Mouse (Mus musculus): Measurements from ENCODE around the gene Cdh24.
"Not testable (repeated sequence)": the region's sequence is repeated elsewhere in the genome, so short reads cannot be mapped to it uniquely, and the experiment has no call there.

The Cdh24 gene

GRCm38 (mm10) chr14:54642224-54642944 lies 1.2 kb upstream of the Cdh24 start:
- no peak for DNase-seq

GRCm38 (mm10) chr14:54640946-54641304 lies 239 bp downstream of the Cdh24 start, which contains the start of gene Gm17606:
Gm17606 (plus strand) TSS chr14:54640952.
- DNase-seq: no peak

- peak; percentile 54 to 67 for DNase-seq
Observed at GRCm38 (mm10) chr14:54640121-54640520, 1.0 kb downstream of the Cdh24 start.

- no peak for DNase-seq
Observed at GRCm38 (mm10) chr14:54638210-54638609, 3.0 kb downstream of the Cdh24 start.

- peak; percentile 73 to 80 for DNase-seq
Observed at GRCm38 (mm10) chr14:54636954-54637353, 4.2 kb downstream of the Cdh24 start.

- DNase-seq: no peak
Observed at GRCm38 (mm10) chr14:54634182-54634581, 7.0 kb downstream of the Cdh24 start.

- DNase-seq: no peak
Observed at GRCm38 (mm10) chr14:54632252-54632651, 8.9 kb downstream of the Cdh24 start.

- DNase-seq: no peak
Observed at GRCm38 (mm10) chr14:54631240-54631599, 9.9 kb downstream of the Cdh24 start.

- DNase-seq: no peak
Observed at GRCm38 (mm10) chr14:54630583-54631239, 10.5 kb downstream of the Cdh24 start.

- DNase-seq: no peak
Observed at GRCm38 (mm10) chr14:54629797-54630196, 11.4 kb downstream of the Cdh24 start.

- no peak for DNase-seq
Observed at GRCm38 (mm10) chr14:54628103-54628502, 13.1 kb downstream of the Cdh24 start.

GRCm38 (mm10) chr14:54624976-54625375 lies 16.2 kb downstream of the Cdh24 start:
- peak; percentile 65 to 69 for DNase-seq

- DNase-seq: no peak
Observed at GRCm38 (mm10) chr14:54623334-54623733, 17.8 kb downstream of the Cdh24 start.

- no peak for DNase-seq
Observed at GRCm38 (mm10) chr14:54621133-54621532, 20.0 kb downstream of the Cdh24 start, which contains the start of gene Psmb11. Psmb11 (plus strand) TSS chr14:54621433.

- DNase-seq: peak; percentile 92 to 93
Observed at GRCm38 (mm10) chr14:54617897-54618365, 23.2 kb downstream of the Cdh24 start, which contains the start of gene Psmb5. Psmb5 (minus strand) TSS chr14:54618022.

- DNase-seq: peak; percentile 54 to 55
Observed at GRCm38 (mm10) chr14:54617152-54617896, 23.8 kb downstream of the Cdh24 start.

- no peak for DNase-seq
Observed at GRCm38 (mm10) chr14:54616226-54616825, 24.8 kb downstream of the Cdh24 start.

GRCm38 (mm10) chr14:54614130-54614529 lies 27.0 kb downstream of the Cdh24 start:
- not testable (repeated sequence) for DNase-seq

- DNase-seq: no peak
Observed at GRCm38 (mm10) chr14:54610648-54611047, 30.5 kb downstream of the Cdh24 start.

- peak; percentile 61 to 64 for DNase-seq
Observed at GRCm38 (mm10) chr14:54609962-54610361, 31.2 kb downstream of the Cdh24 start.

- DNase-seq: no peak
Observed at GRCm38 (mm10) chr14:54609245-54609644, 31.9 kb downstream of the Cdh24 start.

GRCm38 (mm10) chr14:54607226-54607625 lies 33.9 kb downstream of the Cdh24 start:
- peak in 1 of 2 experiments; percentile 23 for DNase-seq
